Mouse (Mus musculus): ENCODE results near the gene Marveld3. TPM values are rescaled to one million over a fixed set of nuclear protein-coding genes. Genes with fewer than 3 reads are reported as not detected.

Marveld3 gene
- total RNA-seq (2017), result not detected in 2 replicates

GRCm38 (mm10) chr8:109961693-109962367 is at the start of gene Marveld3:
Marveld3 (minus strand) TSS chr8:109962203.
- ATAC-seq (replicated peaks in 1 of 2; ENCODE audit: insufficient read depth in 1 of 2, low FRiP score in 2 of 2, low TSS enrichment in 1 of 2, low read depth in 1 of 2, poor library complexity in 2 of 2, severe bottlenecking in 2 of 2), result peak; percentile 20 to 66; a peak in 2 of 4 replicates

DNA sequence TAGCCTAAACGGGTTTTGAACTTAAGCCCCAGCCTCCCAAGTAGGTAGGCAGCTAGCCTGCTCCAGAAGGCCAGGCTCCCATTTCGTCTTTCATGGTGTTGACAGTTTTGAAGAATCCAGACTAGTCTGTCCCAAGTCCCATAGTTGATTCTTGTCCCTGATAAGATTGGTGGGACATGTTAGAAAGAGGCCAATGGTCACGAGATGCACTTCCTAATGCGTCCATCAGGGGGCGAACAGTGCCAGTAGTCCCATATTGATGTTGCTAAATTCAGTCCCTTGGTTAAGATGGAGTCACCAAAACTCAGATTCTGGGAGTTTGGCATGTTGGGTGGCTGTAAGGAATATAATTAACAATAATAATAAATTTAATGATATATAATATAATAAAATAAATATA is 48.9 kb upstream of the Marveld3 start:
- 0 out of 4 replicates have a peak, but pooled peaks of 1 of the 2 experiments have one; percentile 54 for ATAC-seq (replicated peaks in 1 of 2; ENCODE audit: insufficient read depth in 1 of 2, low FRiP score in 2 of 2, low TSS enrichment in 1 of 2, low read depth in 1 of 2, poor library complexity in 2 of 2, severe bottlenecking in 2 of 2)

- peak; percentile 66 to 67; a peak in 3 of 4 replicates for ATAC-seq (replicated peaks in 1 of 2; ENCODE audit: insufficient read depth in 1 of 2, low FRiP score in 2 of 2, low TSS enrichment in 1 of 2, low read depth in 1 of 2, poor library complexity in 2 of 2, severe bottlenecking in 2 of 2)
These were observed 47.0 kb upstream of the Marveld3 start for GRCm38 (mm10) chr8:110008995-110009446.

- 0 out of 4 replicates have a peak, but pooled peaks of 1 of the 2 experiments have one; percentile 12 for ATAC-seq (replicated peaks in 1 of 2; ENCODE audit: insufficient read depth in 1 of 2, low FRiP score in 2 of 2, low TSS enrichment in 1 of 2, low read depth in 1 of 2, poor library complexity in 2 of 2, severe bottlenecking in 2 of 2)
These were observed 46.4 kb upstream of the Marveld3 start for GRCm38 (mm10) chr8:110008228-110008994.

DNA sequence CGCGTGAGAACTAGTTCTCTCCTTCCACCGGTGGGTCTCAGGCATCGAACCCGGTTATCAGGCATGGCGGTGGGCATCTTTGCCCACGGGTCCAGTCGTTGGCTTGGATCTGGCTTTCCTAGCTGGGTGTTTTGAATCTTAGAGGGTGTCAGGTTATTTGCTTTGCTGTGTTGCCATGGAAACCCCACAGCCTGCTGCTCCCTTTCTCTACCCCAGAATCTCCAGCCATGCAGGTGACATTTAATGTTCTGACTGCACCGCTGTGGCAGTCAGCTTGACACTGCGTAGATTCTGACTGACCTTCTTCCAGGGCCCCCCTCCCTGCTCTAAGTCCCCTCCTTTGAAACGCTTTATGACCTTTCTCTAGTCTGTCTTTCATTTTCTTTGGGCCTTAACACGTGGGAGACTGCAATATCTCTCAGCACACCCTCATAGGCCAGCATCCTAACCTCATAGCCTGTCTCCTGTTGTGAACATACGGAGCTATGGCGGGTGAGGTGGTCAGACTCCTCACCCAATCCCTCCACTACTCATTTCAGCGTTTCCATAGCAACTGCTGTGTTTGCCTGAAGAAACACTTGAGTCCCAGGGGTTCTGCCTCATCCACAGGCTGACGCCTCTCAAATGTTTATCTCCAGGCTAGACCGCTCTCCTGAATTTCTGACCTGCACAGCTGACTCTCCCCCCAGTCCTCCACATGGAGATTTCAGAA is 44.5 kb upstream of the Marveld3 start:
- no peak for ATAC-seq (replicated peaks in 1 of 2; ENCODE audit: insufficient read depth in 1 of 2, low FRiP score in 2 of 2, low TSS enrichment in 1 of 2, low read depth in 1 of 2, poor library complexity in 2 of 2, severe bottlenecking in 2 of 2)

DNA sequence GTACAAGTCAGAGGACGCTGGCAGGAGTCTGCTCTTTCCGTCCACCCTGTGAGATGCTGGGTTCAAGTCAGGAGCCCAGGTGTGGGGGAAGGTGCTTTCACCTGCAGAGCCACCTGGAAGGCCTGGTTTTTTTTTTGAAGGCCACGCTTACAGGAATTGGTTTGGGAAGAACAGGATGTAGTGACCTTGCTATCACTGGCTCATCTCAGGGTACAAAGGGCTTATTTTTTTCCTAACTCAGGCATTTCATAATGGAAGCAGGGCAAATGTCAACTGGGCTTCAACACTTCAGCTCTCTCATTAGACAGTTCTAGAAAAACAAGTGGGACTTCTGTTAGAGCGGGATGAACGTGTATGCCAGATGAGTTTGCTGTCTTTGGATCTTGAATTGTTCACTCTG is 42.3 kb upstream of the Marveld3 start:
- ATAC-seq (replicated peaks in 1 of 2; ENCODE audit: insufficient read depth in 1 of 2, low FRiP score in 2 of 2, low TSS enrichment in 1 of 2, low read depth in 1 of 2, poor library complexity in 2 of 2, severe bottlenecking in 2 of 2), result no peak

- ATAC-seq (replicated peaks in 1 of 2; ENCODE audit: insufficient read depth in 1 of 2, low FRiP score in 2 of 2, low TSS enrichment in 1 of 2, low read depth in 1 of 2, poor library complexity in 2 of 2, severe bottlenecking in 2 of 2), result no peak
These were observed 41.0 kb upstream of the Marveld3 start for GRCm38 (mm10) chr8:110002953-110003352.

DNA sequence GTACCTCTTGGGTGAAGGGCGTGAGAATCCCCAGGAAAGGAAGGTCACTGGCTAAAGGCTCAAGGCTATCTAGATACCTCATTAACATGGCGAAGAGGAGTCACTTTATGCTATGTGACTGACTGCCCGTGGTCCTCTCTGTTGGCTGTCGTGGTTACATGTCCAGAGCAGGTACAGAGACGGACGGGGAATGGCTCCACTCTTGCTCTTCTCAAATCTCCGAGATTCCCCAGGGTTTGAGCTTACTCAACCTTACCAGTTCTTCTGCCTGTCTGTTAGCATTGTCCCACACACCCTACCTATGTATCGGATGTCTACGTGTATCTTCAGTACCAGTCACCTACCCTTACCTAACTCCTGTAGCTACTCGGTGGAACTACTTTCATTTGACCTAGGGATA is 38.0 kb upstream of the Marveld3 start:
- no peak for ATAC-seq (replicated peaks in 1 of 2; ENCODE audit: insufficient read depth in 1 of 2, low FRiP score in 2 of 2, low TSS enrichment in 1 of 2, low read depth in 1 of 2, poor library complexity in 2 of 2, severe bottlenecking in 2 of 2)

DNA sequence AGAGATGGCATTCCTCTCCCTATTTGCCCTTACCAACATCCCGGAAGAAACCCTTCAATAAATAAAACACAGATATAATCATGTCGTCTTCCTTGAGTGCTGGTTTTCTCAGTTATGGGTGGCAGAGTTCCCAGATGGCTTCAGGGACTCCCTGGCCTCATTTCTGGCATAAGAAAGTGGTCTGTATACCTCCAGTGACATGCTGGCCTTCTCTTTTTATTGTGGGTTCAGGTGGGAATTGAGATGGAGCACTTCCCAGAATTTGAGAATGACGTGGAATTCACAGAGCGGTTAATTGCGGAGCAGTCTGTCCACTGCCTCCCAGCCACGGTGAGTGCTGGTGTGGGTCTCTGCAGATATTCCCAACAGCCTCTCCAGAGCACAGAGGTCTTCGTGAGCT is 36.1 kb upstream of the Marveld3 start:
- ATAC-seq (replicated peaks in 1 of 2; ENCODE audit: insufficient read depth in 1 of 2, low FRiP score in 2 of 2, low TSS enrichment in 1 of 2, low read depth in 1 of 2, poor library complexity in 2 of 2, severe bottlenecking in 2 of 2), result no peak

- ATAC-seq (replicated peaks in 1 of 2; ENCODE audit: insufficient read depth in 1 of 2, low FRiP score in 2 of 2, low TSS enrichment in 1 of 2, low read depth in 1 of 2, poor library complexity in 2 of 2, severe bottlenecking in 2 of 2), result no peak
These were observed 35.4 kb upstream of the Marveld3 start for GRCm38 (mm10) chr8:109997381-109997780.

- ATAC-seq (replicated peaks in 1 of 2; ENCODE audit: insufficient read depth in 1 of 2, low FRiP score in 2 of 2, low TSS enrichment in 1 of 2, low read depth in 1 of 2, poor library complexity in 2 of 2, severe bottlenecking in 2 of 2), result no peak
These were observed 30.9 kb upstream of the Marveld3 start for GRCm38 (mm10) chr8:109992951-109993350.

DNA sequence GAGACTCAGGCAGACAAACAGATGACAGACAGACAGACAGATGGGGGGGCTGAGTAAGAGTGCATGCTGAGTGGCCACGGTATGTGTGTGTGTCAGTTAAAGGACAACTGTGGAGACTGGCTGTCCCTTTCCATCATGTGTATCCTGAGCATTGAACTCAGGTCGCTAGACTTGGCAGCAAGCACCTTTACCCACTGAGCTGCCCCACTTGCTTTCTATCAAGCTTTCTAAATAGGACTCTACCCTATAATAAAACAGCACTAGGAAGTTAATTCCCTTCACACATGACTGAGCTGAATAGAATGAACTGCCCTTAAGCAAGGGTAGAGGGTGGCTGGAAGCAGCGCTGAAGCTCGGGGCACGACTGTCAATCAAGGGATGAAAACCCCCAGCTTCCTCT is 30.2 kb upstream of the Marveld3 start:
- ATAC-seq (replicated peaks in 1 of 2; ENCODE audit: insufficient read depth in 1 of 2, low FRiP score in 2 of 2, low TSS enrichment in 1 of 2, low read depth in 1 of 2, poor library complexity in 2 of 2, severe bottlenecking in 2 of 2), result no peak

DNA sequence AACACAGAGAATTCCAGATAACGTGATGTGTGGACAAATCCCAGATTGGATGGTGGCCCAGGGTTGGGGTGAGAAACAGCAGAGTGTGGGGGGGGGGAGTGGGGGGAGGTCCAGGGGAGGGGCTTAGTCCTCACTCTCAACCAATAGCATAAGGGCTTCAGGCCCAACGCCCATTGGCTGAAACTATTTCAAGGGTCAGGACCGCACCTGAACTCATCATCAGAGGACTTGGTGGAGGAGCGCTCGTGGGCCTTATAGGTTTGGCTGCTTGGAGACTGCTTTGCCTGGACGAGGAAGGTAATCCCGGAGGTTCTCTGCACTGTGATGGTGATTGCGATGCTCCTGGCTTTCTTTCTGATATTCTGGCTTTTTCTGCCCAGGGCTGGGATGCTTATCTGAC is 28.2 kb upstream of the Marveld3 start, which contains the start of gene Tat:
TSS of gene Tat (plus strand) at position 214 of the 400 bp plus-strand sequence.
- ATAC-seq (replicated peaks in 1 of 2; ENCODE audit: insufficient read depth in 1 of 2, low FRiP score in 2 of 2, low TSS enrichment in 1 of 2, low read depth in 1 of 2, poor library complexity in 2 of 2, severe bottlenecking in 2 of 2), result no peak

GRCm38 (mm10) chr8:109989151-109989550 is 27.1 kb upstream of the Marveld3 start:
- no peak for ATAC-seq (replicated peaks in 1 of 2; ENCODE audit: insufficient read depth in 1 of 2, low FRiP score in 2 of 2, low TSS enrichment in 1 of 2, low read depth in 1 of 2, poor library complexity in 2 of 2, severe bottlenecking in 2 of 2)

DNA sequence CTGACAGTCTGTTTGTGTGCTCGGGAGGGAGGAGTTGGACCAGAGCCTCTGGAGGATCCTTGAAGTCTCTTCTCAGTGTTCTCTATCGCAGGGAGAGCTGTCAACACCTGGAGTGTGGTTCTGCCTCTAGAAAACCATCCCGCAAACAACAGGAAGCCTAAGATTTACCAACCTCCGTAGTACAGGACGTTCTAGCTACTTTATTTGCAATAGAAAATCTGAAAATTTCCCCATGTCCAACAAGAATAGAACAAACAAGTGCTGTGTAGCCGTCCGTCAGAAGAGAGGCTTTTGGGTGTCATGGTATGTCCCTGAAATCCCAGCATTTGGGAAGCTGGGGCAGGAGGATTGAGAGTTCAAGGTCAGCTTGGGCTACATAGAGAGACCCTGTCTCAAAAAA is 25.8 kb upstream of the Marveld3 start:
- no peak for ATAC-seq (replicated peaks in 1 of 2; ENCODE audit: insufficient read depth in 1 of 2, low FRiP score in 2 of 2, low TSS enrichment in 1 of 2, low read depth in 1 of 2, poor library complexity in 2 of 2, severe bottlenecking in 2 of 2)

DNA sequence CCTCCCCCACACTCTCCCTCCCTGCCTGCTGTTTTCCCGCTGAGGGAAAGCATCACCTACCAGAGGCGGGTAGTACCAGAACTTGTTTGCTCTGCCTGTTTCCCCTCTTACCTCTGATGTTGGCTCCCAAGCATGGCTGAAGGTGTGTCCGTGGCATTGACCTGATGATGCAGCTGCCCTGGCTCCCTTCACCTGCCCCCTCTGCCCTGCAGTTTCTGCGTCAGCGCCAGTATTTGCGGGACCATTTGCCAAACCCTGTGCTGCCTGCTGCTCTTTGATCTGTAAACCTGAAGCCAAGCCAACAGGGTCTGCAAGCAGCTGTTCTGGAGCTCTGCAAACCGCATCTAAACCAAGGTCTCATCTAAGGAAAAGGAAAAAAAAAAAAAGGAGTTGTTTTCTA is 24.4 kb upstream of the Marveld3 start:
- no peak for ATAC-seq (replicated peaks in 1 of 2; ENCODE audit: insufficient read depth in 1 of 2, low FRiP score in 2 of 2, low TSS enrichment in 1 of 2, low read depth in 1 of 2, poor library complexity in 2 of 2, severe bottlenecking in 2 of 2)

- ATAC-seq (replicated peaks in 1 of 2; ENCODE audit: insufficient read depth in 1 of 2, low FRiP score in 2 of 2, low TSS enrichment in 1 of 2, low read depth in 1 of 2, poor library complexity in 2 of 2, severe bottlenecking in 2 of 2), result no peak
These were observed 21.9 kb upstream of the Marveld3 start for GRCm38 (mm10) chr8:109983944-109984343.

Measured in hematopoietic stem cell, adult 5-6 weeks (primary cell).